Mouse (Mus musculus): Measurements from ENCODE around the gene Imp3. TPM values are rescaled to one million over a fixed set of nuclear protein-coding genes. Genes with fewer than 3 reads are reported as not detected.
A peak's percentile ranks its signal among the peaks of the same experiment; 100 is the strongest.
"Not testable (repeated sequence)": the region's sequence is repeated elsewhere in the genome, so short reads cannot be mapped to it uniquely, and the experiment has no call there.

The Imp3 gene
- polyA plus RNA-seq, 1 experiment from 2014 or later: 73.9 TPM

DNA sequence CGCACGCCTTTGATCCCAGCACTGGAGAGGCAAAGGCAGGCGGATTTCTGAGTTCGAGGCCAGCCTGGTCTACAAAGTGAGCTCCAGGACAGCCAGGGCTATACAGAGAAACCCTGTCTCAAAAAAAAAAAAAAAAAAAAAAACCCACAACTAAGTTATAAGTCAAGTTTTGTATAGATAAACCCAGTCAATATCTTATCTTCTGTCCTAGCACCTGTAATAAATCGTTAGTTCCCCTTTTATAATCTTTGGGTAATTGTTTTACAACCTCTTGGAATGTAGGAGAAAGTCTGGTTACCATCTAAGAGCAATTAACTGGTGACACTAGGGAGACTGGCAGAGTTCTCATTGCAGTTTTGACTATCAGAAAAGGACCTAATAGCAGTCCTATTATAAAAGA is 11.4 kb downstream of the Imp3 start:
- not testable (repeated sequence) for ATAC-seq (ENCODE audit: insufficient read depth, low FRiP score); H3K27ac ChIP-seq (ENCODE audit: low read length); H3K27me3 ChIP-seq (ENCODE audit: control insufficient read depth, insufficient read depth, low read length); H3K9me3 ChIP-seq (replicated peaks; ENCODE audit: control insufficient read depth, low read length); H3K4me2 ChIP-seq (ENCODE audit: low read depth, low read length); H3K36me3 ChIP-seq (ENCODE audit: control insufficient read depth, insufficient read depth, low read length); H3K4me3 ChIP-seq (replicated peaks; ENCODE audit: low read length); H3K9ac ChIP-seq (ENCODE audit: low read length); H3K4me1 ChIP-seq (ENCODE audit: control insufficient read depth, insufficient read depth, low read length)
- 54% methylated on average over 5 of the region's 5 CpGs for WGBS

- WGBS: 15% methylated on average over 13 of the region's 13 CpGs
- Histone ChIP-seq H3K27me3 (ENCODE audit: control insufficient read depth, insufficient read depth, low read length) (no peaks in the 10 kb centered on the region), H3K4me1 (ENCODE audit: control insufficient read depth, insufficient read depth, low read length) (peaks cover 8% of the 10 kb centered on the region; the same call in 1 of the 2 replicates), H3K36me3 (ENCODE audit: control insufficient read depth, insufficient read depth, low read length) (no peaks in the 10 kb centered on the region), H3K4me3 (replicated peaks; ENCODE audit: low read length) (peak overlapping the region; percentile 34), H3K4me2 (ENCODE audit: low read depth, low read length) (peak overlapping the region; percentile 53), H3K9ac (ENCODE audit: low read length) (peak overlapping the region; percentile 48; the same call in 1 of the 2 replicates), H3K9me3 (replicated peaks; ENCODE audit: control insufficient read depth, low read length) (no peaks in the 10 kb centered on the region), H3K27ac (ENCODE audit: low read length) (no peak overlapping the region)
- ATAC-seq (ENCODE audit: insufficient read depth, low FRiP score): no peak
Measured at GRCm38 (mm10) chr9:56949767-56950166, 12.5 kb downstream of the Imp3 start.

DNA sequence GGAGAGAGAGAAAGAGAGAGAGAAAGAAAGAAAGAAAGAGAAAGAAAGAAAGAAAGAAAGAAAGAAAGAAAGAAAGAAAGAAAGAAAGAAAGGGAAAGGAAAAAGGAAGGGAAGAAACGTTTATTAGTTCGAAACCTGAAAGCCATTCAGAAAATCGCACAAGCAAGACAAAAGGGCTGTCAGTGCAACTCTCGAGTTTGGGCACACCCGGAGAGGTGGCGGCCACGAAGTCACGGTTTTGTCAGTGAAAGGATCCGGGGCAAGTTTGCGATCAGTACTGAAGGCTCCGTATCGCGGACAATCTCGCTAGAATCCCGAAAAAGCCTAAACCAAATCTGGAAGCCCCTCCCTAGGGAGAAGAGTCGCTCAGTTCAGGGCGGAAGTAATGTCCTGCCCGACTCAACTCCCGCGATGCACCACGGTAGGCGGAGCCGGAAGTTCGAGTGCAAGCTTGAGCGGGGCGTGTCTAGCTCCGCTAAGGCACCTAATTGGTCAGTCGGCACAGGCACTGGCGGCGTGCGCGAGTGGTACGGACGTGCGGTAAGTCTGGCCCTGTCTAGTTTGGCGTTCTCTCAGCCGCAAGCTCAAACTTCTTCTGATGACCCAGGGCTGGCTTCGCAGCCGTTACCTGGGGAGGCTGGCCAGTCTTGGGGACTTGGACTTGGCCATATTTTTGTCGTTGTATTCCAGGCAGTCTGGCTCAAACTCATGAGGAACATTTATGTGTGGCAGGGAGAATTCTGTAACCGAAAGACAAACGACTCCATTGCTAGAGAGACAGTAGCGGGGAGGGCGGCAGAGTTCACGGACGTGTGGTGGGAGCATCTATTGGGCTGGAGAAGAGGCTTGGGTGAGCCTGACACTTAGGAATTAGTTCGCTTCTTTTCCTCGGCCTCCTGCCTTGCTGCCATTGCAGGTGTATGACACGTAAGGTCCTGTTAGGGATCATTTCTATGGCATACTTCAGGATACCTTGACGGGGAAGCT is 13.4 kb downstream of the Imp3 start, which contains the start of gene Snupn:
TSS of gene Snupn (plus strand) at position 465 of the 987 bp plus-strand sequence.
- Histone ChIP-seq H3K9ac (ENCODE audit: low read length) (peak within 1 kb of the TSS; percentile 90), H3K27ac (ENCODE audit: low read length) (peak within 1 kb of the TSS; percentile 96), H3K9me3 (replicated peaks; ENCODE audit: control insufficient read depth, low read length) (no peaks in the 10 kb centered on the region), H3K4me2 (ENCODE audit: low read depth, low read length) (peak within 1 kb of the TSS; percentile 64), H3K27me3 (ENCODE audit: control insufficient read depth, insufficient read depth, low read length) (no peaks in the 10 kb centered on the region), H3K36me3 (ENCODE audit: control insufficient read depth, insufficient read depth, low read length) (no peaks in the 10 kb centered on the region), H3K4me1 (ENCODE audit: control insufficient read depth, insufficient read depth, low read length) (peaks cover 6% of the 10 kb centered on the region; the same call in 1 of the 2 replicates), H3K4me3 (replicated peaks; ENCODE audit: low read length) (peak within 1 kb of the TSS; percentile 75)
- ATAC-seq (ENCODE audit: insufficient read depth, low FRiP score): peak; percentile 100
- under 1% methylated on average over 50 of the region's 50 CpGs for WGBS

GRCm38 (mm10) chr9:56953562-56953961 is 16.3 kb downstream of the Imp3 start:
- ATAC-seq (ENCODE audit: insufficient read depth, low FRiP score): no peak
- Histone ChIP-seq H3K36me3 (ENCODE audit: control insufficient read depth, insufficient read depth, low read length) (no peaks in the 10 kb centered on the region), H3K9me3 (replicated peaks; ENCODE audit: control insufficient read depth, low read length) (no peaks in the 10 kb centered on the region), H3K9ac (ENCODE audit: low read length) (no peak overlapping the region), H3K4me1 (ENCODE audit: control insufficient read depth, insufficient read depth, low read length) (peaks cover 6% of the 10 kb centered on the region; the same call in 1 of the 2 replicates), H3K27ac (ENCODE audit: low read length) (no peak overlapping the region), H3K4me3 (replicated peaks; ENCODE audit: low read length) (no peak overlapping the region), H3K27me3 (ENCODE audit: control insufficient read depth, insufficient read depth, low read length) (no peaks in the 10 kb centered on the region), H3K4me2 (ENCODE audit: low read depth, low read length) (no peak overlapping the region)
- WGBS: 95% methylated on average over 1 of the region's 1 CpGs

- WGBS: 71% methylated on average over 7 of the region's 7 CpGs
- H3K36me3 ChIP-seq (ENCODE audit: control insufficient read depth, insufficient read depth, low read length): 0 out of 2 replicates have a peak, but pooled peaks cover 3% of the 10 kb centered on the region
- H3K9ac ChIP-seq (ENCODE audit: low read length): no peak overlapping the region
- H3K27me3 ChIP-seq (ENCODE audit: control insufficient read depth, insufficient read depth, low read length): no peaks in the 10 kb centered on the region
- no peaks in the 10 kb centered on the region for H3K9me3 ChIP-seq (replicated peaks; ENCODE audit: control insufficient read depth, low read length)
- H3K27ac ChIP-seq (ENCODE audit: low read length): no peak overlapping the region
- no peak overlapping the region for H3K4me2 ChIP-seq (ENCODE audit: low read depth, low read length)
- ATAC-seq (ENCODE audit: insufficient read depth, low FRiP score): no peak
- H3K4me3 ChIP-seq (replicated peaks; ENCODE audit: low read length): no peak overlapping the region
- no peaks in the 10 kb centered on the region for H3K4me1 ChIP-seq (ENCODE audit: control insufficient read depth, insufficient read depth, low read length)
Measured at GRCm38 (mm10) chr9:56956966-56957675, 19.8 kb downstream of the Imp3 start.

DNA sequence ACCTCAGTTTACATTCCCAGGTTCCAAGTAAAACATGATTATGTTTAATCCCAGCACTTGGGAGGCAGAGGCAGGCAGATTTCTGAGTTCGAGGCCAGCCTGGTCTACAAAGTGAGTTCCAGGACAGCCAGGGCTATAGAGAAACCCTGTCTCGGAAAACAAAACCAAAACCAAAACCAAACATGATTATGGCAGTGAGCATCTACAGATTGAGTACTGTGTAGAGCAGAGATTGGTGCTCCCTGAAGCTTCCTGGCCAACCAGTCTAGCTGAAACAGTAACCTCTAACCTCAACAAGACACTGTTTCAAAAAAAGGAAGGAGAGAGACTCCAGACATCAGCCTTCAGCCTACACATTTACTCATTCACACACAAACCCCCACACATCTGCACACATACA is 21.4 kb downstream of the Imp3 start:
- 84% methylated on average over 2 of the region's 2 CpGs for WGBS
- Histone ChIP-seq H3K4me2 (ENCODE audit: low read depth, low read length) (no peak overlapping the region), H3K36me3 (ENCODE audit: control insufficient read depth, insufficient read depth, low read length) (0 out of 2 replicates have a peak, but pooled peaks cover 6% of the 10 kb centered on the region), H3K9ac (ENCODE audit: low read length) (no peak overlapping the region), H3K27ac (ENCODE audit: low read length) (no peak overlapping the region), H3K9me3 (replicated peaks; ENCODE audit: control insufficient read depth, low read length) (no peaks in the 10 kb centered on the region), H3K4me3 (replicated peaks; ENCODE audit: low read length) (no peak overlapping the region), H3K4me1 (ENCODE audit: control insufficient read depth, insufficient read depth, low read length) (no peaks in the 10 kb centered on the region), H3K27me3 (ENCODE audit: control insufficient read depth, insufficient read depth, low read length) (no peaks in the 10 kb centered on the region)
- no peak for ATAC-seq (ENCODE audit: insufficient read depth, low FRiP score)

DNA sequence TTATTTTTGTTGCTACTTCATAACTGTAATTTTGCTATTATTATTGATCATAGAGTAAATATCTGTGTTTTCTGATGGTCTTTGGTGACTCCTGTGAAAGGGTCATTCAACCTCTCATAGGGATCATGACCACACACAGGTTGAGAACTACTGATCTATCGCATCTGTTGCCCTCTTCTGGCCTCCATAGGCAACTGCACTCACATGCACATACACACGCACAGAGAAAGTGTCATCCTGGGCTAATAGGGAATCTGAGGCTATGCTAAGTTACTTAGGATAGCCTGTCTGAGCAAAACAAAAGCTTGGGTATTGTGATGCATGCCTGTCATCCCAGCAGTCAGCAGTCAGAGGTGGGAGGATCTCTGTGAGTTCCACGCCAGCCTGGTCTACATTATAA is 24.3 kb downstream of the Imp3 start:
- 0 out of 2 replicates have a peak, but pooled peaks cover 6% of the 10 kb centered on the region for H3K36me3 ChIP-seq (ENCODE audit: control insufficient read depth, insufficient read depth, low read length)
- H3K9me3 ChIP-seq (replicated peaks; ENCODE audit: control insufficient read depth, low read length): no peaks in the 10 kb centered on the region
- no peak overlapping the region for H3K9ac ChIP-seq (ENCODE audit: low read length)
- ATAC-seq (ENCODE audit: insufficient read depth, low FRiP score): no peak
- no peaks in the 10 kb centered on the region for H3K27me3 ChIP-seq (ENCODE audit: control insufficient read depth, insufficient read depth, low read length)
- H3K4me1 ChIP-seq (ENCODE audit: control insufficient read depth, insufficient read depth, low read length): no peaks in the 10 kb centered on the region
- H3K4me2 ChIP-seq (ENCODE audit: low read depth, low read length): no peak overlapping the region
- 97% methylated on average over 3 of the region's 3 CpGs for WGBS
- H3K27ac ChIP-seq (ENCODE audit: low read length): no peak overlapping the region
- no peak overlapping the region for H3K4me3 ChIP-seq (replicated peaks; ENCODE audit: low read length)

DNA sequence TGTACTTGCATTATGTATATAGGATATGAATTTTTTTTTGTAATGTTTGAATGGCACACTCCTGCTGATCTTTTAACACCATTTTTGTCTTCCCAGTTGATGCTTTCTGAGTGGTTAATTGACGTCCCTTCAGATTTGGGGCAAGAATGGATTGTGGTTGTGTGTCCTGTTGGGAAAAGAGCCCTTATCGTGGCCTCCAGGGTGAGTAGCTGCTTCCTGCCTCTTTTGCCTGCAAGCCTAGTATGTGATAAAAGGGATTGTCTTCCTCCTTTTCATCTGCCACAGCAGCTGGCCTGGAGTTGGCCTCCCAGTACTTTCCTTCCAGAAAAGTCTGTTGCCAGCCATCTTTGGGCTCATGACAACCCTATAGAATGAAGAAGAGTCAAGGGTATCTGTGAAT is 32.9 kb downstream of the Imp3 start:
- 69% methylated on average over 2 of the region's 2 CpGs for WGBS
- no peak overlapping the region for H3K4me3 ChIP-seq (replicated peaks; ENCODE audit: low read length)
- no peak overlapping the region for H3K4me2 ChIP-seq (ENCODE audit: low read depth, low read length)
- H3K27ac ChIP-seq (ENCODE audit: low read length): no peak overlapping the region
- H3K36me3 ChIP-seq (ENCODE audit: control insufficient read depth, insufficient read depth, low read length): no peaks in the 10 kb centered on the region
- H3K4me1 ChIP-seq (ENCODE audit: control insufficient read depth, insufficient read depth, low read length): no peaks in the 10 kb centered on the region
- H3K9me3 ChIP-seq (replicated peaks; ENCODE audit: control insufficient read depth, low read length): no peaks in the 10 kb centered on the region
- H3K27me3 ChIP-seq (ENCODE audit: control insufficient read depth, insufficient read depth, low read length): no peaks in the 10 kb centered on the region
- no peak for ATAC-seq (ENCODE audit: insufficient read depth, low FRiP score)
- no peak overlapping the region for H3K9ac ChIP-seq (ENCODE audit: low read length)
